Mouse (Mus musculus): ENCODE data around the gene Gm44965.

Gene Gm44965

DNA sequence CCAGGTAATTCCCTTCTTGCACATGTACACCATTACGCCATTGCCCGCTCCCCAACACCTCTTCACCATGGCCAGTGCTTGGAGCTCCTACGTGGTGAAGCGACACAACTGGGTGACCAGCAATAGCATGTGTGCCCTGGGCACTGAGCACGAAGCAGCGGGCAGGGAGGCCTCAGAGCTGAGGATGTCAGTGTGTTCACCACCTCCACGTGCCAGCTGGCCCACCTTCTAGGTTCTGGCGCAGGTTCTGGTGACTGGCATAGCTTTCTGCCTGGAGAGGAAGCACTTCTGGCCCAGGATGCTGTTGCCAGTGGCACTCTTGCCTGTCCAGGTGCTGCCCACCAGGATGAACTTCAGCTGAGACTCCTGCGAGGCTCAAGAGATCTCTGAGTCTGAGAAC lies 71.7 kb downstream of the Gm44965 start:
- DNase-seq (ENCODE audit: low read depth, low spot score), result no peak

DNA sequence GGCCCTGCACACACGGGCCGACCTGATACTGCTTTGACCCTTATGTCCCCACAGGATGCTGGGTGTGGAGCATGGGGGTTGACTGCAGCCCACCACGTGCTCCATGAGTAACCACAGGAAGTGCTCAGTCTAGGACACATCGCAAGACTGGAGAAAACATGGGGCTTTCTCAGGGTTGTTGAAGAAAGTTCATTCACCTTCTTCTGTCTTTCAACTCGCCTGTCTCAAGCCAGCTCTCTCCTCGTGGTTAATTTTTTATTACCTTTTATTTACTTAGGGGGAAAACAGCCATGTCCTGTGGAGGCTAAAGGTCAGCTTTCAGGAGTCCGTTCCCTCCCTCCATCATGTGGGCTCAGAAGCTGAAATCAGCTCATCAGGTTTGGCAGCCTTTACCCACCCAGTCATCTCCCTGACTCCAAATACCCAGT lies 72.4 kb downstream of the Gm44965 start:
- no peak for DNase-seq (ENCODE audit: low read depth, low spot score)

DNA sequence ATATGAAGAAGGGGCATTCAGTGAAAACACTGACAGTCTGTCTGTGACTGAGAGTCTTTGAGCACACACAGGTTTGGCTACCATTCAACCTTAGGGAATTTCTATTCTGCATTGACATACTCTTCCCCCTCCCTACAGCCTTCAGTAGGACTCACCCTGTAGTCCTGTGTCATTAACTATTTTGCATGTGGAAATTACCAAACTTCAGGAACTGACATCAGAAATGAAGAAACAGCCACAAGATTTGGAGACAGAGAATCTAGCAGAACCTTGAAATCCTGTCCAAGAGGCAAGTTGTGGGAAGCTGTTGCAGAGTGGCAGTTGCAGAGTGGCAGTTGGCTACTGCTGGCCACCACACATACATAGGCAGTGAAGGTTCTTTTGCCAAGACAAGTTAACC lies 74.3 kb downstream of the Gm44965 start:
- no peak for DNase-seq (ENCODE audit: low read depth, low spot score)

Measured in 3T3-L1 (cell line).